In genomic region chr8:123860386-123860785, GRCm38 (mm10) we compare ENCODE assay signal across 8 mouse cellular contexts. TPM values are rescaled to one million over a fixed set of nuclear protein-coding genes. Genes with fewer than 3 reads are reported as not detected.
DNase-seq lines count a peak whose midpoint lies in the region; ATAC-seq and TF ChIP-seq lines count a peak whose summit lies in the region.

No protein-coding gene starts in this region.

- 56% methylated on average over 4 of the region's 4 CpGs for WGBS in liver, embryonic 16.5 days (ENCODE audit: insufficient replicate concordance)

- peaks cover 9% of the 10 kb centered on the region for H3K36me3 ChIP-seq in erythroblast, embryonic 14.5 days (ENCODE audit: control insufficient read depth)
- no peaks in the 10 kb centered on the region for H3K36me3 ChIP-seq in testis, adult 2 months (ENCODE audit: control insufficient read depth, insufficient read depth, low read length)
- H3K36me3 ChIP-seq in liver, embryonic 16.5 days (ENCODE audit: control insufficient read depth, insufficient read depth), result no peaks in the 10 kb centered on the region

- peaks cover 56% of the 10 kb centered on the region for H3K27me3 ChIP-seq in erythroblast, embryonic 14.5 days (ENCODE audit: control insufficient read depth)
- peaks cover 9% of the 10 kb centered on the region for H3K27me3 ChIP-seq in testis, adult 2 months (ENCODE audit: control insufficient read depth, insufficient read depth, low read length)
- H3K27me3 ChIP-seq in liver, embryonic 16.5 days (ENCODE audit: control insufficient read depth, insufficient read depth, low read depth, low read length), result peaks cover 36% of the 10 kb centered on the region

- peak overlapping the region; percentile 68 for H3K4me3 ChIP-seq in erythroblast, embryonic 14.5 days (replicated peaks)
- H3K4me3 ChIP-seq in testis, adult 2 months (ENCODE audit: control insufficient read depth, low read depth, low read length), result peak overlapping the region; percentile 92
- H3K4me3 ChIP-seq in liver, embryonic 16.5 days (ENCODE audit: low read depth, low read length), result peak overlapping the region; percentile 99

- no peak overlapping the region for H3K9ac ChIP-seq in liver, embryonic 16.5 days (ENCODE audit: low read depth, low read length)

- no peak for DNase-seq in testis, postnatal 10 days (ENCODE audit: low spot score)
- no peak for DNase-seq in gastrocnemius, postnatal 14 days
- no peak for DNase-seq in urinary bladder, postnatal 10 days (ENCODE audit: low spot score)
- no peak for DNase-seq in right cerebral cortex, postnatal 36 days (ENCODE audit: low spot score in 2 of 2)

- peaks cover 30% of the 10 kb centered on the region for H3K4me1 ChIP-seq in erythroblast, embryonic 14.5 days (ENCODE audit: control insufficient read depth)
- peaks cover 7% of the 10 kb centered on the region for H3K4me1 ChIP-seq in testis, adult 2 months (ENCODE audit: control insufficient read depth, insufficient read depth, low read length)
- peaks cover 18% of the 10 kb centered on the region for H3K4me1 ChIP-seq in liver, embryonic 16.5 days (ENCODE audit: control insufficient read depth, low read depth, low read length)

- no peak for TF ChIP-seq POLR2A in testis, adult 2 months (IDR thresholded peaks at IDR 0.05; ENCODE audit: control insufficient read depth, low read depth, low read length)

- ATAC-seq in erythroblast, adult 5-6 weeks (replicated peaks; ENCODE audit: low FRiP score, poor library complexity, severe bottlenecking), result no peak
- ATAC-seq in liver, embryonic 16.5 days (ENCODE audit: low read depth), result no peak

- no peak overlapping the region for H3K27ac ChIP-seq in testis, adult 2 months (ENCODE audit: control insufficient read depth, insufficient read depth, low read depth, low read length)
- no peak overlapping the region for H3K27ac ChIP-seq in liver, embryonic 16.5 days (ENCODE audit: low read length)

- no peak for TF ChIP-seq CTCF in testis, adult 2 months (IDR thresholded peaks at IDR 0.05; ENCODE audit: control insufficient read depth, insufficient read depth, insufficient replicate concordance, low read depth, low read length)

- intact Hi-C loops in gastrocnemius, postnatal 14 days (cut with DNase I; ENCODE audit: low total_unique reads), result no loop called here

- peak overlapping the region; percentile 99; the same call in 1 of the 2 replicates for H3K4me2 ChIP-seq in liver, embryonic 16.5 days (ENCODE audit: low read depth, low read length)

- no peaks in the 10 kb centered on the region for H3K9me3 ChIP-seq in erythroblast, embryonic 14.5 days (ENCODE audit: control insufficient read depth, low read length)
- H3K9me3 ChIP-seq in liver, embryonic 16.5 days (replicated peaks; ENCODE audit: control insufficient read depth, low read length), result no peaks in the 10 kb centered on the region

RNA-seq across cellular contexts. Expression of gene Ccsap, which starts 0.4 kb away (rescaled TPM):
- polyA plus RNA-seq in erythroblast, embryonic 14.5 days (2012), result 0.98 and 1.0 TPM in 2 replicates
- total RNA-seq in erythroblast, adult 5-6 weeks (2015; ENCODE audit: low replicate concordance), result 7.9 and 9.0 TPM in 2 replicates
- 9.8 and 11.9 TPM in 2 replicates for total RNA-seq in erythroblast, adult 5-6 weeks (2017; ENCODE audit: low replicate concordance)
- polyA plus RNA-seq in testis, adult 2 months (2012; rRNA removed), result 28.2 and 32.0 TPM in 2 replicates
- 2.3 and 2.6 TPM in 2 replicates for polyA plus RNA-seq in liver, embryonic 16.5 days (2015; fragmentation: Nextera tagmentation; extraction: Ambion mirVana)
- total RNA-seq in gastrocnemius, postnatal 14 days (2021), result 1 to 10 TPM; 1.1 to 1.8 TPM

RNA-seq across cellular contexts. Expression of gene Acta1, which starts 34.2 kb away (rescaled TPM):
- polyA plus RNA-seq in erythroblast, embryonic 14.5 days (2012), result 0.29 and 0.44 TPM in 2 replicates
- total RNA-seq in erythroblast, adult 5-6 weeks (2015; ENCODE audit: low replicate concordance), result 1.9 and 5.4 TPM in 2 replicates
- total RNA-seq in erythroblast, adult 5-6 weeks (2017; ENCODE audit: low replicate concordance), result 0.70 and 0.94 TPM in 2 replicates
- 0.78 and 15.2 TPM in 2 replicates for polyA plus RNA-seq in testis, adult 2 months (2012; rRNA removed)
- polyA plus RNA-seq in liver, embryonic 16.5 days (2015; fragmentation: Nextera tagmentation; extraction: Ambion mirVana), result 86.3 and 208 TPM in 2 replicates
- over 10,000 TPM; 58,912 to 62,167 TPM for total RNA-seq in gastrocnemius, postnatal 14 days (2021)

RNA-seq across cellular contexts. Expression of gene Rab4a, which starts 54.6 kb away (rescaled TPM):
- polyA plus RNA-seq in erythroblast, embryonic 14.5 days (2012), result 0.17 and 0.34 TPM in 2 replicates
- total RNA-seq in erythroblast, adult 5-6 weeks (2015; ENCODE audit: low replicate concordance), result 2.1 and 8.5 TPM in 2 replicates
- total RNA-seq in erythroblast, adult 5-6 weeks (2017; ENCODE audit: low replicate concordance), result 1.7 and 2.6 TPM in 2 replicates
- polyA plus RNA-seq in testis, adult 2 months (2012; rRNA removed), result 5.3 and 8.9 TPM in 2 replicates
- 34.8 and 37.8 TPM in 2 replicates for polyA plus RNA-seq in liver, embryonic 16.5 days (2015; fragmentation: Nextera tagmentation; extraction: Ambion mirVana)
- total RNA-seq in gastrocnemius, postnatal 14 days (2021), result 10 to 100 TPM; 13.3 to 14.4 TPM
